Mouse (Mus musculus): ENCODE data around the gene Gorasp2. TPM values are rescaled to one million over a fixed set of nuclear protein-coding genes. Genes with fewer than 3 reads are reported as not detected.
A peak's percentile ranks its signal among the peaks of the same experiment; 100 is the strongest.

Gorasp2 gene
- polyA plus RNA-seq, 1 experiment, result 96.4 TPM

GRCm38 (mm10) chr2:70631321-70631720 lies 30.1 kb upstream of the Gorasp2 start:
- DNase-seq (ENCODE audit: low read depth), result no peak
- TF ChIP-seq POLR2A (IDR thresholded peaks at IDR 0.05; ENCODE audit: borderline replicate concordance, extremely low read depth, insufficient read depth, insufficient read length, poor library complexity, severe bottlenecking) (no peak), CTCF (IDR thresholded peaks at IDR 0.05; ENCODE audit: borderline replicate concordance, extremely low read depth, insufficient read depth, insufficient read length) (no peak)

DNA sequence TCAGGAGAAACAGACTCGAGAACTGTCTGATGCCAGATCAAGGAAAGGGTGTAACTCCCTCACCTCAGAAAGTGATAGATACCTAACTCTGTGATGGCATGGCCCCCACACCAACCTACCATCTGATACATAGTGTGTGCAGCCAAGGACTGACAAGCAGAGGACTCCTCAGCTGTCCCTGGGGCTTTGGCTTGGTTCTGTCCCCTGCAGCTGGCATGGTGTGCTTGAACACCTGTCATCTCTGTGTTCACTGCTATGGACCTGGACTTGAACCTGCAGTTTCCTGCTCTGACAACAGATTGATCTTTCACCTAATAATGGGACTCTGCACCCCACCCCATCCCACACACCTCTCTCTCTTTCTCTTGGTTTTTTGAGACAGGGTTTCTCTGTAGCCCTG lies 29.0 kb upstream of the Gorasp2 start:
- TF ChIP-seq CTCF (IDR thresholded peaks at IDR 0.05; ENCODE audit: borderline replicate concordance, extremely low read depth, insufficient read depth, insufficient read length) (no peak), POLR2A (IDR thresholded peaks at IDR 0.05; ENCODE audit: borderline replicate concordance, extremely low read depth, insufficient read depth, insufficient read length, poor library complexity, severe bottlenecking) (no peak)
- no peak for DNase-seq (ENCODE audit: low read depth)

- TF ChIP-seq CTCF (IDR thresholded peaks at IDR 0.05; ENCODE audit: borderline replicate concordance, extremely low read depth, insufficient read depth, insufficient read length), result no peak
- TF ChIP-seq POLR2A (IDR thresholded peaks at IDR 0.05; ENCODE audit: borderline replicate concordance, extremely low read depth, insufficient read depth, insufficient read length, poor library complexity, severe bottlenecking), result no peak
- no peak for DNase-seq (ENCODE audit: low read depth)
Observed at GRCm38 (mm10) chr2:70634028-70634690, 27.2 kb upstream of the Gorasp2 start.

DNA sequence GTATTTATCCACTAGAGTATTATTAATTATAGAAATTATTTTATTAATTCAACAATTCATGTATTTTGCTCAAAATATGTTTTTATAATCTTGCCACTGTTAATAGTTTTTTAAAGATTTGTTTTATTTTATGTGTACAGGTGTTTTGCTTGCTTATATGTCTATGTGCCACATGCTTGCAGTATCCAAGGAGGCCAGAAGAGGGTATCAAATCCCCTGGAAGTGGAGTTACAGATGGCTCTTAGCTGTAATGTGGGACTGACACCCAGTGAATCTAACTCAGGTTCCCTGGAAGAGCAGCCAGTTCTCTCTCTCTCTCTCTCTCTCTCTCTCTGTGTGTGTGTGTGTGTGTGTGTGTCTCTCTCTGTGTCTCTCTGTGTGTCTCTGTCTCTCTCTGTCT lies 20.4 kb upstream of the Gorasp2 start:
- no peak for DNase-seq (ENCODE audit: low read depth)
- TF ChIP-seq POLR2A (IDR thresholded peaks at IDR 0.05; ENCODE audit: borderline replicate concordance, extremely low read depth, insufficient read depth, insufficient read length, poor library complexity, severe bottlenecking) (no peak), CTCF (IDR thresholded peaks at IDR 0.05; ENCODE audit: borderline replicate concordance, extremely low read depth, insufficient read depth, insufficient read length) (no peak)

DNA sequence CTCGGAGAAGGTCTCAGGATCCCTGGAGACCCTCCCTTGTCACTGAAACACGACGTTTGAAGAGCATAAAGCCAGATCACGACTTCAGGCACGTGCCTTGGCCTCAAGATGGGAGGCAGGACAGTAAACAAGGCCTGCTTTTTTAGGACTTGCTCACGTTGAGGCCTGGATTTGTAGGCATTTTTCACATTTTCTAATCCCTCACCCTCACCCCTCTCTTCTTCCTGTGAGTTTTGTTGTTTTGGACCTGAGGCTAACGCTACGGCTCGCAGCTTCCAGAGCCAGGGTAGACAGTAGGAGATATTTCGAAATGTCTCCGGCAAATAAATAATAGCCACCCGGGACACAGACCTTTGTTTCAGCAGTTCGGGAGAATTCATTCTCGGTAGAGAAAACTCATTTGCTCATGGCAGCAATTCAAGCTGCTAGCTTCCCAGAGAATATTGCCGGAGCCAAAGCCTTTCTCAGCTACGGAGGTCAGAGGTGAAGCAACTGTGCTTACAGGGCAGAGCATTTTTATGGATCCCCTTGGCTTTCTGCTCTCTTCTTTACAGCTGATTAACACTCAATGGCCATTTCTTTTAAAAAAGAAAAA lies 18.3 kb upstream of the Gorasp2 start:
- TF ChIP-seq POLR2A (IDR thresholded peaks at IDR 0.05; ENCODE audit: borderline replicate concordance, extremely low read depth, insufficient read depth, insufficient read length, poor library complexity, severe bottlenecking) (no peak), CTCF (IDR thresholded peaks at IDR 0.05; ENCODE audit: borderline replicate concordance, extremely low read depth, insufficient read depth, insufficient read length) (no peak)
- peak; percentile 58 for DNase-seq (ENCODE audit: low read depth)

DNA sequence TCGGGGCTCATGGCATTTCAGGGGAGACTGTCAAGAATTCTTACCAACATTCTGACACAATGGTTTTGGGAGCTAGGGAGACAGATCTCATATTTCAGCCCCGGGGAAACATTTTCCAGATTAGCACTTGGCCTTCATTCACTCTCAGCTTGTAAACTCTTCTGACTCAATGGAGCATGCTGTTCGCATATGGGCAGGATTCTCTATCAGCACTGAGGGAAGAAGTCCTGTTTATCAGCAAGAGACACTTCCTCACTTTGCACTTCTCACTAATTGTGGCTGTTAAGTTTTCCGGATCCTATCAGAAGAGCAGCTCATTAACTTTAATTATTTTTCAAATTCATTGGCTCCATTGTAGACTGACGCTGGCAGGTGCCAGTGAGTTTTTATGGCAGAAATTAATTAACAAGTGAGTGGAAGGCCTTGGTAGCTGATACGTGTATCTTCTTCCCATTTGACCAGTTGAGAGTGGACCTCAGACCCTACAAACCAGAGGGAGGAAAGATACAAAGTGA lies 16.1 kb upstream of the Gorasp2 start:
- peak; percentile 36 for DNase-seq (ENCODE audit: low read depth)
- TF ChIP-seq POLR2A (IDR thresholded peaks at IDR 0.05; ENCODE audit: borderline replicate concordance, extremely low read depth, insufficient read depth, insufficient read length, poor library complexity, severe bottlenecking) (no peak), CTCF (IDR thresholded peaks at IDR 0.05; ENCODE audit: borderline replicate concordance, extremely low read depth, insufficient read depth, insufficient read length) (no peak)

DNA sequence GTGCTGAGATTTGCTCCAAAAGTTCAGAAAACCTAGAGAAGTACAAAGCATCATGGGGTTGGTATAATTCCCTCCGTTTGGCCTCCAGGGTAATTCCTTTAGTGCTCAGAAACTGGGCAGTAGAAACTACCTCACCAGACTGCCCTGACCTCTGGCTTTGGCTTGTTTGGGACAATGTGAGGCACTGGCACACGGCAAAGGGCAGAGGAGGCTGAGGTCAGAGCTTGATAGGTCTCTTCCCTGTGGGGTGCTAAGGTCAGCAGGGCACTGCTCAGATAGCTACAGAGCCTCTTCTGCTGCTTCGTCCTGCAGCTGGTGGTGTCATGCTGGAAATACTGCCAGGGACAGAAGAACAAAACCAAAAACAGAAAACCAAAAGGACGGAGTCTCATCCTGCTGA lies 13.7 kb upstream of the Gorasp2 start:
- DNase-seq (ENCODE audit: low read depth), result no peak
- TF ChIP-seq CTCF (IDR thresholded peaks at IDR 0.05; ENCODE audit: borderline replicate concordance, extremely low read depth, insufficient read depth, insufficient read length) (no peak), POLR2A (IDR thresholded peaks at IDR 0.05; ENCODE audit: borderline replicate concordance, extremely low read depth, insufficient read depth, insufficient read length, poor library complexity, severe bottlenecking) (no peak)

GRCm38 (mm10) chr2:70648271-70648670 lies 13.1 kb upstream of the Gorasp2 start:
- DNase-seq (ENCODE audit: low read depth), result no peak
- TF ChIP-seq POLR2A (IDR thresholded peaks at IDR 0.05; ENCODE audit: borderline replicate concordance, extremely low read depth, insufficient read depth, insufficient read length, poor library complexity, severe bottlenecking), result no peak
- no peak for TF ChIP-seq CTCF (IDR thresholded peaks at IDR 0.05; ENCODE audit: borderline replicate concordance, extremely low read depth, insufficient read depth, insufficient read length)

- TF ChIP-seq POLR2A (IDR thresholded peaks at IDR 0.05; ENCODE audit: borderline replicate concordance, extremely low read depth, insufficient read depth, insufficient read length, poor library complexity, severe bottlenecking), result no peak
- TF ChIP-seq CTCF (IDR thresholded peaks at IDR 0.05; ENCODE audit: borderline replicate concordance, extremely low read depth, insufficient read depth, insufficient read length), result no peak
- DNase-seq (ENCODE audit: low read depth), result no peak
Observed at GRCm38 (mm10) chr2:70649471-70649870, 11.9 kb upstream of the Gorasp2 start.

- TF ChIP-seq POLR2A (IDR thresholded peaks at IDR 0.05; ENCODE audit: borderline replicate concordance, extremely low read depth, insufficient read depth, insufficient read length, poor library complexity, severe bottlenecking) (no peak), CTCF (IDR thresholded peaks at IDR 0.05; ENCODE audit: borderline replicate concordance, extremely low read depth, insufficient read depth, insufficient read length) (no peak)
- no peak for DNase-seq (ENCODE audit: low read depth)
Observed at GRCm38 (mm10) chr2:70651820-70652219, 9.6 kb upstream of the Gorasp2 start.

- TF ChIP-seq CTCF (IDR thresholded peaks at IDR 0.05; ENCODE audit: borderline replicate concordance, extremely low read depth, insufficient read depth, insufficient read length) (no peak), POLR2A (IDR thresholded peaks at IDR 0.05; ENCODE audit: borderline replicate concordance, extremely low read depth, insufficient read depth, insufficient read length, poor library complexity, severe bottlenecking) (no peak)
- DNase-seq (ENCODE audit: low read depth), result peak; percentile 19
Observed at GRCm38 (mm10) chr2:70657083-70657482, 4.3 kb upstream of the Gorasp2 start.
